Mouse (Mus musculus): Measurements from ENCODE around the gene Lrrc14b. TPM values are rescaled to one million over a fixed set of nuclear protein-coding genes. Genes with fewer than 3 reads are reported as not detected.

Lrrc14b gene
- total and polyA plus RNA-seq, 2 experiments, result 0.18 to 0.54 TPM

GRCm38 (mm10) chr13:74381533-74382276 lies 17.9 kb upstream of the Lrrc14b start:
- TF ChIP-seq CTCF (IDR thresholded peaks at IDR 0.05; ENCODE audit: low read depth, low read length) (no peak), POLR2A (IDR thresholded peaks at IDR 0.05; ENCODE audit: extremely low read depth, insufficient read depth, low read length) (no peak)
- 82% methylated on average over 10 of the region's 10 CpGs for WGBS
- Histone ChIP-seq H3K4me3 (ENCODE audit: insufficient read depth, low read depth, low read length) (no peak overlapping the region), H3K27me3 (ENCODE audit: control insufficient read depth, insufficient read depth, low read length) (no peaks in the 10 kb centered on the region), H3K79me2 (ENCODE audit: control insufficient read depth, insufficient read depth, low read length) (no peaks in the 10 kb centered on the region), H3K4me1 (ENCODE audit: control insufficient read depth, insufficient read depth, low read length) (no peaks in the 10 kb centered on the region), H3K36me3 (ENCODE audit: control insufficient read depth, insufficient read depth, low read length) (peaks cover 10% of the 10 kb centered on the region), H3K27ac (replicated peaks; ENCODE audit: insufficient read depth, low read depth, low read length) (no peak overlapping the region), H3K9ac (ENCODE audit: low read depth, low read length) (no peak overlapping the region)
- DNase-seq (ENCODE audit: extremely low read depth, low read depth, low spot score), result no peak

- Histone ChIP-seq H3K9ac (ENCODE audit: low read depth, low read length) (peak overlapping the region; percentile 10; the same call in 1 of the 2 replicates), H3K27ac (replicated peaks; ENCODE audit: insufficient read depth, low read depth, low read length) (peak overlapping the region; percentile 1; the same call in 1 of the 2 replicates), H3K36me3 (ENCODE audit: control insufficient read depth, insufficient read depth, low read length) (peaks cover 10% of the 10 kb centered on the region), H3K79me2 (ENCODE audit: control insufficient read depth, insufficient read depth, low read length) (no peaks in the 10 kb centered on the region), H3K4me1 (ENCODE audit: control insufficient read depth, insufficient read depth, low read length) (peaks cover 7% of the 10 kb centered on the region; the same call in 1 of the 2 replicates), H3K27me3 (ENCODE audit: control insufficient read depth, insufficient read depth, low read length) (no peaks in the 10 kb centered on the region), H3K4me3 (ENCODE audit: insufficient read depth, low read depth, low read length) (peak overlapping the region; percentile 19; the same call in 1 of the 2 replicates)
- WGBS, result 70% methylated on average over 13 of the region's 13 CpGs
- peak; percentile 48 for DNase-seq (ENCODE audit: extremely low read depth, low read depth, low spot score)
- TF ChIP-seq CTCF (IDR thresholded peaks at IDR 0.05; ENCODE audit: low read depth, low read length) (no peak), POLR2A (IDR thresholded peaks at IDR 0.05; ENCODE audit: extremely low read depth, insufficient read depth, low read length) (no peak)
Observed at GRCm38 (mm10) chr13:74363176-74363858, 488 bp downstream of the Lrrc14b start.

- Histone ChIP-seq H3K27me3 (ENCODE audit: control insufficient read depth, insufficient read depth, low read length) (no peaks in the 10 kb centered on the region), H3K79me2 (ENCODE audit: control insufficient read depth, insufficient read depth, low read length) (no peaks in the 10 kb centered on the region), H3K27ac (replicated peaks; ENCODE audit: insufficient read depth, low read depth, low read length) (no peak overlapping the region), H3K4me3 (ENCODE audit: insufficient read depth, low read depth, low read length) (no peak overlapping the region), H3K36me3 (ENCODE audit: control insufficient read depth, insufficient read depth, low read length) (peaks cover 16% of the 10 kb centered on the region), H3K4me1 (ENCODE audit: control insufficient read depth, insufficient read depth, low read length) (peaks cover 7% of the 10 kb centered on the region; the same call in 1 of the 2 replicates), H3K9ac (ENCODE audit: low read depth, low read length) (no peak overlapping the region)
- WGBS, result 65% methylated on average over 2 of the region's 2 CpGs
- DNase-seq (ENCODE audit: extremely low read depth, low read depth, low spot score), result no peak
- TF ChIP-seq POLR2A (IDR thresholded peaks at IDR 0.05; ENCODE audit: extremely low read depth, insufficient read depth, low read length) (no peak), CTCF (IDR thresholded peaks at IDR 0.05; ENCODE audit: low read depth, low read length) (no peak)
Observed at GRCm38 (mm10) chr13:74362218-74362617, 1.6 kb downstream of the Lrrc14b start.

GRCm38 (mm10) chr13:74356491-74356890 lies 7.3 kb downstream of the Lrrc14b start:
- Histone ChIP-seq H3K27me3 (ENCODE audit: control insufficient read depth, insufficient read depth, low read length) (no peaks in the 10 kb centered on the region), H3K4me3 (ENCODE audit: insufficient read depth, low read depth, low read length) (no peak overlapping the region), H3K79me2 (ENCODE audit: control insufficient read depth, insufficient read depth, low read length) (no peaks in the 10 kb centered on the region), H3K9ac (ENCODE audit: low read depth, low read length) (no peak overlapping the region), H3K4me1 (ENCODE audit: control insufficient read depth, insufficient read depth, low read length) (no peaks in the 10 kb centered on the region), H3K36me3 (ENCODE audit: control insufficient read depth, insufficient read depth, low read length) (peaks cover 42% of the 10 kb centered on the region), H3K27ac (replicated peaks; ENCODE audit: insufficient read depth, low read depth, low read length) (no peak overlapping the region)
- no peak for DNase-seq (ENCODE audit: extremely low read depth, low read depth, low spot score)
- no peak for TF ChIP-seq CTCF (IDR thresholded peaks at IDR 0.05; ENCODE audit: low read depth, low read length)
- TF ChIP-seq POLR2A (IDR thresholded peaks at IDR 0.05; ENCODE audit: extremely low read depth, insufficient read depth, low read length), result no peak
- WGBS, result 94% methylated on average over 13 of the region's 13 CpGs

- H3K4me3 ChIP-seq (ENCODE audit: insufficient read depth, low read depth, low read length), result peak overlapping the region; percentile 77
- peak overlapping the region; percentile 79 for H3K9ac ChIP-seq (ENCODE audit: low read depth, low read length)
- TF ChIP-seq POLR2A (IDR thresholded peaks at IDR 0.05; ENCODE audit: extremely low read depth, insufficient read depth, low read length), result no peak
- no peak for TF ChIP-seq CTCF (IDR thresholded peaks at IDR 0.05; ENCODE audit: low read depth, low read length)
- H3K36me3 ChIP-seq (ENCODE audit: control insufficient read depth, insufficient read depth, low read length), result peaks cover 11% of the 10 kb centered on the region
- H3K4me1 ChIP-seq (ENCODE audit: control insufficient read depth, insufficient read depth, low read length), result peaks cover 5% of the 10 kb centered on the region; the same call in 1 of the 2 replicates
- H3K79me2 ChIP-seq (ENCODE audit: control insufficient read depth, insufficient read depth, low read length), result no peaks in the 10 kb centered on the region
- under 1% methylated on average over 15 of the region's 15 CpGs for WGBS
- no peaks in the 10 kb centered on the region for H3K27me3 ChIP-seq (ENCODE audit: control insufficient read depth, insufficient read depth, low read length)
- peak overlapping the region; percentile 69 for H3K27ac ChIP-seq (replicated peaks; ENCODE audit: insufficient read depth, low read depth, low read length)
- DNase-seq (ENCODE audit: extremely low read depth, low read depth, low spot score), result no peak
Observed at GRCm38 (mm10) chr13:74350435-74350906, 13.3 kb downstream of the Lrrc14b start.
